Mouse (Mus musculus) ES-Bruce4 (cell line): ENCODE measurements at regions not wholly inside any gene's neighbourhood (a gene's known extent, or its start where the extent isn't known, plus 50 kb on each side); places are given as distances from the start of the nearest gene placed in this dataset.

Experiments used
- H3K27ac ChIP-seq: 2 replicates; pipeline ENCODE4 v1.5.1; 2012; ENCODE audit warnings: low read length, inconsistent platforms; ENCODE audit not compliant: insufficient read depth
- H3K27me3 ChIP-seq: 2 replicates; pipeline ENCODE4 v1.6.1; 2012; ENCODE audit warnings: mild to moderate bottlenecking, low read length, inconsistent platforms; ENCODE audit not compliant: control insufficient read depth, poor library complexity, insufficient read depth, severe bottlenecking
- H3K36me3 ChIP-seq: 2 replicates; pipeline ENCODE4 v1.6.1; 2012; ENCODE audit warnings: inconsistent platforms, mild to moderate bottlenecking, low read length, moderate library complexity; ENCODE audit not compliant: control insufficient read depth, poor library complexity, insufficient read depth, severe bottlenecking
- H3K4me1 ChIP-seq: one replicate; pipeline ENCODE4 v1.8.1; 2011; ENCODE audit warnings: low read length; ENCODE audit not compliant: control insufficient read depth, insufficient read depth
- H3K4me3 ChIP-seq: 2 replicates; pipeline ENCODE4 v1.5.1; 2011; ENCODE audit warnings: low read depth, mild to moderate bottlenecking, low read length
- H3K9ac ChIP-seq: 2 replicates; pipeline ENCODE4 v1.6.1; 2012; ENCODE audit warnings: low read depth, mild to moderate bottlenecking, inconsistent platforms; ENCODE audit not compliant: poor library complexity, severe bottlenecking
- H3K9me3 ChIP-seq: replicated peaks from 2 replicates; pipeline ENCODE4 v1.6.1; 2012; ENCODE audit warnings: mild to moderate bottlenecking, low read length, inconsistent platforms; ENCODE audit not compliant: control insufficient read depth, poor library complexity, insufficient read depth, severe bottlenecking
- CTCF ChIP-seq: IDR thresholded peaks from one replicate; pipeline ENCODE4 v1.8.1; 2011; ENCODE audit warnings: low read depth, low read length
- EP300 ChIP-seq: IDR thresholded peaks from 2 replicates; pipeline ENCODE4 v1.6.1; 2011; ENCODE audit warnings: low read depth, low read length; ENCODE audit not compliant: insufficient read depth
- POLR2A ChIP-seq: IDR thresholded peaks from one replicate; pipeline ENCODE4 v1.8.1; 2011; ENCODE audit warnings: low read length; ENCODE audit not compliant: insufficient read depth

DNA sequence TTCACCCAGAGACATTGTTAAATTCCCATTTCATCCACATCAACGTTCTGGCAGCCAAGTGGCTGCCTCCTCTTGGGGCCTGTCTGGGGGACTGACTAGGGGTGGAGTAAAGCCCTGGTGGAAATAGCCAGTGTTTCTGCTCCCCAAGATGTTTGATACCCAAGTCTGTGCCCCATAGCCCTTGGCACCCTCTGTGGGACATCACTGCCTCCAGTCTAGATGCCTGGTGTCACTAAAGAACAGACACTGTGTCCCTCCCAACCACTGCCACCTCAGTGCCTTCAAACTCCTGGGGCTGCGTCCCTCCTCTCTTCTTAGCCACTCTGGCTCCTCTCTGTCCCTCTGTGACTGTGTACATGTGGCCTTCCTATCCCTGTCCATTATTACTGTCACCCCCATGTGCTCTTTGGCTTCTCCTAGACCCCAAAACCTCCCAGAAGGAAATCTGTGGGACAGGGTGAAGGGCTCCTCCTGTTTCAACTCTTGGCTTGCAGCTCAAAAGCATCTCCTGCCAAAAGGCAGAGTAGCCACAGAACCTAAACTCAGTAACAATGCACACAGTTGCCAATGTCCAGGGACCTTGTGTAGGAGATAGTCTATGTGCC, 224.8 kb upstream of the Irx4 start:
- Histone ChIP-seq H3K9me3 (no peaks in the 10 kb centered on the region; the same call in 1 of the 2 replicates), H3K4me3 (no peak overlapping the region), H3K27ac (no peak overlapping the region), H3K27me3 (no peaks in the 10 kb centered on the region), H3K9ac (no peak overlapping the region), H3K4me1 (no peaks in the 10 kb centered on the region), H3K36me3 (no peaks in the 10 kb centered on the region)
- TF ChIP-seq CTCF = no peak
- TF ChIP-seq EP300 = no peak
- TF ChIP-seq POLR2A = no peak

DNA sequence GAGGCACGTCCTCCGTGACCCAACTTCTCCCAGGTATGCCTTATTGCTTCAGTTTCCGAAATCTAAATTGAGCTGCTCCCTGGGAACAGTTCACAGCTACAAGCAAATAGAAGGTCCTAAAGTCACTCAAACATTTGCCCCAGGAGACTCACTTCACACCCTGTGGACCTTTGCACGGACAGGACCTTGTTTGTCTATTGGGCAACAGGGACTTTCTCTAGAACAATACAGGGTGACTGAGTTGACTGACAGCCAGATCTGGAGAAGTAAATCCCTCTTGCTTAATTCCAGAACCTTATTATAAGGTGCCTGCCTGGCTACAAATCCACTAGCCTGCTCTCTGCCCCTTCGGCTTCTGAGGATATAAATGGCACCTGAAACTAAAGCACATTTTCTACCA, 220.5 kb upstream of the Irx4 start:
- H3K27ac ChIP-seq = no peak overlapping the region
- no peaks in the 10 kb centered on the region for H3K27me3 ChIP-seq
- no peaks in the 10 kb centered on the region for H3K9me3 ChIP-seq
- TF ChIP-seq POLR2A = no peak
- TF ChIP-seq EP300 = no peak
- TF ChIP-seq CTCF = no peak
- no peak overlapping the region for H3K4me3 ChIP-seq
- H3K36me3 ChIP-seq = no peaks in the 10 kb centered on the region
- no peak overlapping the region for H3K9ac ChIP-seq
- no peaks in the 10 kb centered on the region for H3K4me1 ChIP-seq

GRCm38 (mm10) chr13:73041233-73042040, 218.8 kb upstream of the Irx4 start:
- H3K9me3 ChIP-seq = no peaks in the 10 kb centered on the region
- no peak for TF ChIP-seq CTCF
- TF ChIP-seq EP300 = no peak
- TF ChIP-seq POLR2A = no peak
- H3K4me1 ChIP-seq = no peaks in the 10 kb centered on the region
- H3K36me3 ChIP-seq = no peaks in the 10 kb centered on the region
- H3K27ac ChIP-seq = no peak overlapping the region
- H3K27me3 ChIP-seq = no peaks in the 10 kb centered on the region
- no peak overlapping the region for H3K4me3 ChIP-seq
- no peak overlapping the region for H3K9ac ChIP-seq

GRCm38 (mm10) chr13:73069840-73070530, 190.3 kb upstream of the Irx4 start:
- Histone ChIP-seq H3K9me3 (no peaks in the 10 kb centered on the region), H3K27ac (no peak overlapping the region), H3K9ac (no peak overlapping the region), H3K36me3 (no peaks in the 10 kb centered on the region), H3K27me3 (no peaks in the 10 kb centered on the region), H3K4me1 (no peaks in the 10 kb centered on the region), H3K4me3 (no peak overlapping the region)
- no peak for TF ChIP-seq POLR2A
- no peak for TF ChIP-seq CTCF
- TF ChIP-seq EP300 = no peak

DNA sequence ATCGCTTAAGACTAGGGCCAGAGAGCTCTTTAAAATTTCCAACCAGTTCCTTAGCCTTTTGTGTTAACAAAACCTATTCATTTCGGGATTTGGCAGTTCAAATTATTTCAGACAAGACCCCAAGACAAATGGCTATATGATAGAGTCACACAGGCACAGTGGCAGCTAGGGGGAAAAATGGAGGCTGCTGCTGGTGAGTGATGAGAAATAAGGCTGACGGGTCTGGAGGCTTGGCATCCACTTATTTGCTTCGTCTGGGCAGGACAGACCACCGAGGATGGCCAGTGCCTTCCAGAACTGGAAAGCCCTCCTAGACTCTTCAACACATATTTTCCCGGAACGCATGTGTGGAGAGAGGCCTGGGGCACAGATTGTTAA, 189.8 kb upstream of the Irx4 start:
- H3K27me3 ChIP-seq = no peaks in the 10 kb centered on the region
- no peak overlapping the region for H3K27ac ChIP-seq
- H3K4me3 ChIP-seq = no peak overlapping the region
- H3K9ac ChIP-seq = no peak overlapping the region
- TF ChIP-seq EP300 = no peak
- TF ChIP-seq POLR2A = no peak
- TF ChIP-seq CTCF = no peak
- no peaks in the 10 kb centered on the region for H3K4me1 ChIP-seq
- H3K36me3 ChIP-seq = no peaks in the 10 kb centered on the region
- H3K9me3 ChIP-seq = no peaks in the 10 kb centered on the region

- Histone ChIP-seq H3K27ac (no peak overlapping the region), H3K4me3 (no peak overlapping the region), H3K36me3 (no peaks in the 10 kb centered on the region), H3K27me3 (no peaks in the 10 kb centered on the region), H3K4me1 (no peaks in the 10 kb centered on the region), H3K9ac (no peak overlapping the region), H3K9me3 (no peaks in the 10 kb centered on the region)
- TF ChIP-seq CTCF (no peak), EP300 (no peak), POLR2A (no peak)
Observed at GRCm38 (mm10) chr13:73071032-73071431, 189.2 kb upstream of the Irx4 start.
